Mouse (Mus musculus): ENCODE data around the gene Tmem260.

DNA sequence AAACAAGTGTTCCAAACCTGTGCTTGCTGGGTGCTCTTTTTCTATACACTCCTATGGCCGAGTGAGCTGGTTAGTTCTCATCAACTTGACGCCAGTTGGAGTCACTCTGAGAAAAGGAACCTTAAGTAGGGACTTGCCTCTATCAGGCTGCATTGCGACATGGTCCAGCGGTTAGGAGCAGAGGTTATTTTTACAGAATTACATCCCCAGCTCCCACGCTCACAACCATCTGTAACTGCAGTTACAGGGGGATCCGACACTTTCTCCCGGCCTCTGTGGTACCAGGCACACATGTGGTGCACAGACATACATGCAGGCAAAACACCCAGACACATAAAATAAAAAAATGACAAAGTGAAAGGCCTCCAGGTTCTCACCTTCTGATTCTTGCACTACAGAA, 120.7 kb downstream of the Tmem260 start:
- TF ChIP-seq POLR2A (IDR thresholded peaks at IDR 0.05; ENCODE audit: low read depth, low read length): no peak
- no peak for TF ChIP-seq EP300 (IDR thresholded peaks at IDR 0.05; ENCODE audit: low read length)
- TF ChIP-seq SMC3 (IDR thresholded peaks at IDR 0.05; ENCODE audit: low read depth, low read length): no peak
- no peak for TF ChIP-seq NRF1 (IDR thresholded peaks at IDR 0.05; ENCODE audit: low read depth, low read length)

Measured in CH12.LX (cell line).